ENCODE assay signal across 19 mouse cellular contexts in the genomic region with DNA sequence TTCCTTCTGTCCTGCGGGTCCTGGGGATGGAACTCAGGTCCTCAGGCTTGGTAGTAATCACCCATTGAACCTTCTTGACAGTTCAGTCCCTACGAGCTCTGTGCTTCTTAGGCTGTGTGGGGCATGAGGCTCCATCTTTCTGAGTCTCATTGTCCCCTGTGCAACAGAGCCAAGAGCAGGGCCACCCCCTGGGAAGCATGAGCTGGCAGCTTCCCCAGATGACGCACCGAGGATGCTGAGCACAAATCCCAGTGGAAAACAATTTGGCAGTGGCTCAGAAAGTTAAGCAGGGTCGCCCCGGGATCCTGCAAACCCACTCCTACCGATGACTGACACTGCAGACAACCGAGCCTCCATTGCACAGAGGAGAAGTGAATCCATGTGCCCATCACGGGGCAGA. TPM values are rescaled to one million over a fixed set of nuclear protein-coding genes. Genes with fewer than 3 reads are reported as not detected.
A peak's percentile ranks its signal among the peaks of the same experiment; 100 is the strongest.
DNase-seq lines count a peak whose midpoint lies in the region; ATAC-seq lines count a peak whose summit lies in the region.
"Had no signal": no experiment of that assay in that cellular context is flagged by ENCODE, and none has a peak within 500 bp of the region (broad histone marks: within the 10 kb centered on the region; RNA-seq: fewer than 3 reads in every experiment).

No protein-coding gene starts in this region.

- H3K4me3 ChIP-seq in heart, embryonic 12.5 days, result no peak overlapping the region
- H3K4me3 ChIP-seq in lung, embryonic 15.5 days, result no peak overlapping the region
- H3K4me3 ChIP-seq: embryonic facial prominence, embryonic 13.5 days; forebrain, embryonic 12.5 days; intestine, embryonic 15.5 days; megakaryocyte, embryonic 14.5 days; stomach, embryonic 15.5 days had no signal

- WGBS in heart, embryonic 12.5 days, result 66% methylated on average over 9 of the region's 9 CpGs
- 48% methylated on average over 9 of the region's 9 CpGs for WGBS in lung, embryonic 15.5 days

- ATAC-seq in heart, embryonic 12.5 days (ENCODE audit: insufficient number of reproducible peaks, low FRiP score), result no peak
- ATAC-seq in lung, embryonic 15.5 days (ENCODE audit: borderline replicate concordance, extremely low read depth, low FRiP score, low TSS enrichment), result 0 out of 2 replicates have a peak, but pooled peaks have one; percentile 42
- ATAC-seq: intestine, embryonic 15.5 days had no signal

- H3K4me2 ChIP-seq in heart, embryonic 12.5 days, result no peak overlapping the region
- no peak overlapping the region for H3K4me2 ChIP-seq in lung, embryonic 15.5 days
- H3K4me2 ChIP-seq: embryonic facial prominence, embryonic 13.5 days; forebrain, embryonic 12.5 days; intestine, embryonic 15.5 days; stomach, embryonic 15.5 days had no signal

- H3K36me3 ChIP-seq in heart, embryonic 12.5 days, result no peaks in the 10 kb centered on the region
- no peaks in the 10 kb centered on the region for H3K36me3 ChIP-seq in lung, embryonic 15.5 days
- H3K36me3 ChIP-seq: embryonic facial prominence, embryonic 13.5 days; forebrain, embryonic 12.5 days; intestine, embryonic 15.5 days; stomach, embryonic 15.5 days had no signal

- no peak overlapping the region for H3K27ac ChIP-seq in heart, embryonic 12.5 days (ENCODE audit: poor library complexity, severe bottlenecking)
- H3K27ac ChIP-seq in lung, embryonic 15.5 days, result no peak overlapping the region
- H3K27ac ChIP-seq: embryonic facial prominence, embryonic 13.5 days; forebrain, embryonic 12.5 days; intestine, embryonic 15.5 days; kidney, postnatal 0 days; liver, embryonic 14.5 days; stomach, embryonic 15.5 days had no signal

- H3K9ac ChIP-seq in heart, embryonic 12.5 days, result no peak overlapping the region
- no peak overlapping the region for H3K9ac ChIP-seq in lung, embryonic 15.5 days
- H3K9ac ChIP-seq: embryonic facial prominence, embryonic 13.5 days; forebrain, embryonic 12.5 days; intestine, embryonic 15.5 days; liver, embryonic 14.5 days; stomach, embryonic 15.5 days had no signal

- no peaks in the 10 kb centered on the region for H3K27me3 ChIP-seq in heart, embryonic 12.5 days (replicated peaks)
- H3K27me3 ChIP-seq in lung, embryonic 15.5 days, result no peaks in the 10 kb centered on the region
- H3K27me3 ChIP-seq: embryonic facial prominence, embryonic 13.5 days; forebrain, embryonic 12.5 days; intestine, embryonic 15.5 days; stomach, embryonic 15.5 days had no signal

- peak; percentile 33 to 39 for DNase-seq in heart, adult 18-20 months
- DNase-seq in lung, postnatal 36 days, result no peak
- DNase-seq in 3T3-L1 (ENCODE audit: low read depth, low spot score), result peak; percentile 47
- peak; percentile 70 for DNase-seq in Muller cell, postnatal 12 days (ENCODE audit: inconsistent ontology term)
- DNase-seq in embryo, embryonic 11 days, result no peak
- DNase-seq: adrenal gland, adult 8-10 months; cerebellum, postnatal 36 days; gastrocnemius, postnatal 25 days; layer of hippocampus, postnatal 36 days; thymus, postnatal 36 days had no signal

- H3K9me3 ChIP-seq in heart, embryonic 12.5 days (replicated peaks), result no peaks in the 10 kb centered on the region
- H3K9me3 ChIP-seq in lung, embryonic 15.5 days, result no peaks in the 10 kb centered on the region
- H3K9me3 ChIP-seq: embryonic facial prominence, embryonic 13.5 days; forebrain, embryonic 12.5 days; intestine, embryonic 15.5 days; stomach, embryonic 15.5 days had no signal

- H3K4me1 ChIP-seq in heart, embryonic 12.5 days (replicated peaks), result 0 out of 2 replicates have a peak, but pooled peaks cover 5% of the 10 kb centered on the region
- no peaks in the 10 kb centered on the region for H3K4me1 ChIP-seq in lung, embryonic 15.5 days
- H3K4me1 ChIP-seq: embryonic facial prominence, embryonic 13.5 days; intestine, embryonic 15.5 days; stomach, embryonic 15.5 days had no signal

RNA-seq across cellular contexts. Expression of a gene that starts 24.4 kb away (rescaled TPM):
- total RNA-seq in heart, adult 18-20 months (2021), result 10 to 100 TPM; 42.4 to 44.1 TPM
- 55.6 and 62.5 TPM in 2 replicates for polyA plus RNA-seq in heart, embryonic 12.5 days (2016; fragmentation: Nextera tagmentation; extraction: Ambion mirVana)
- polyA plus RNA-seq in lung, embryonic 15.5 days (2015; fragmentation: Nextera tagmentation; extraction: Ambion mirVana), result 54.2 and 60.2 TPM in 2 replicates

Comparison
In these comparisons a context has a peak if more than half of its experiments do, and no peak if none do; other contexts are left out.
1. DNase-seq: peak in heart, adult 18-20 months (2 of 2), 3T3-L1 (single experiment) and Muller cell, postnatal 12 days (single experiment); none in lung, postnatal 36 days (single experiment) and embryo, embryonic 11 days (single experiment).